Mouse (Mus musculus) limb, embryonic 10.5 days (tissue): ENCODE measurements around the gene Asic2. TPM values are rescaled to one million over a fixed set of nuclear protein-coding genes. Genes with fewer than 3 reads are reported as not detected.
A peak's percentile ranks its signal among the peaks of the same experiment; 100 is the strongest.

ENCODE experiments used
- DNase-seq: peaks from one replicate; pipeline ENCODE4 v3.0.0-alpha.2; 2017; ENCODE audit warnings: low spot score
- H3K27ac ChIP-seq: fragments of 300-500 bp; sonication (generic); 2 replicates; pipeline ENCODE4 v1.5.1; 2016; ENCODE audit warnings: mild to moderate bottlenecking
- H3K27me3 ChIP-seq: fragments of 300-500 bp; sonication (generic); 2 replicates; pipeline ENCODE4 v1.6.1; 2016; ENCODE audit warnings: low read depth, mild to moderate bottlenecking; ENCODE audit not compliant: poor library complexity, severe bottlenecking
- H3K36me3 ChIP-seq: fragments of 300-500 bp; sonication (generic); 2 replicates; pipeline ENCODE4 v1.6.1; 2016; ENCODE audit warnings: mild to moderate bottlenecking, moderate library complexity
- H3K4me1 ChIP-seq: fragments of 300-500 bp; sonication (generic); 2 replicates; pipeline ENCODE4 v1.6.1; 2016
- H3K4me3 ChIP-seq: fragments of 300-500 bp; sonication (generic); 2 replicates; pipeline ENCODE4 v1.5.1; 2016; ENCODE audit warnings: mild to moderate bottlenecking, moderate library complexity
- H3K9me3 ChIP-seq: fragments of 300-500 bp; sonication (generic); replicated peaks from 2 replicates; pipeline ENCODE4 v1.6.1; 2016; ENCODE audit warnings: mild to moderate bottlenecking
- WGBS: fragments of 180-500 bp; shearing (Covaris S2); methylation state at CpG from one replicate; pipeline ENCODE4 v1.1.7; 2016; 5-methylcytosine and 5-hydroxymethylcytosine counted together
- polyA plus RNA-seq: library from polyadenylated mRNA; unstranded; fragments of >200 nt; fragmentation: Nextera tagmentation; extraction: Ambion mirVana; gene quantifications from 2 replicates; pipeline ENCODE4 v1.2.1, GENCODE M21; 2016

The Asic2 gene
- polyA plus RNA-seq, 1 experiment from 2014 or later: 1.1 TPM

DNA sequence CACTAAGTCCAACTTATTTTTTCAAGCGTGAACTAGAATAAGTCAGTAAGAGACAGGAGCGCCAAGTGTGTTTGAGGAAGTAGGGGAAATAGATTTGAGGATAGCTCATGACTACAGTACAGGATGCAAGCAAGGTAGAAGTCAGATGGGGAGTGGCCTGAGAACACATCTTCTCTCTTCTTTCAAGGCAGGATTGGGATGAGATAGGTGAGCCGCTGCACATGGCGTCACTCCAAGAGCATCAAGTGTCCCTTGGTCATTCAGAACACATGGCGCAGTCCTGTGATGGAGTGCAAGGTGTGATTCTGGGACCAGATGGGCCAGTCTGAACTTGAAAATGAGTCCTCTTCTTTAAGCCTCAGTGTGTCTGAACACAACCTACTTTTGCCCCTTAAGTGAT, 366.5 kb downstream of the Asic2 start:
- H3K27ac ChIP-seq: no peak overlapping the region
- no peaks in the 10 kb centered on the region for H3K4me1 ChIP-seq
- no peaks in the 10 kb centered on the region for H3K36me3 ChIP-seq
- WGBS: 97% methylated on average over 5 of the region's 5 CpGs
- DNase-seq: no peak
- H3K27me3 ChIP-seq: no peaks in the 10 kb centered on the region
- H3K4me3 ChIP-seq: no peak overlapping the region
- H3K9me3 ChIP-seq: no peaks in the 10 kb centered on the region

DNA sequence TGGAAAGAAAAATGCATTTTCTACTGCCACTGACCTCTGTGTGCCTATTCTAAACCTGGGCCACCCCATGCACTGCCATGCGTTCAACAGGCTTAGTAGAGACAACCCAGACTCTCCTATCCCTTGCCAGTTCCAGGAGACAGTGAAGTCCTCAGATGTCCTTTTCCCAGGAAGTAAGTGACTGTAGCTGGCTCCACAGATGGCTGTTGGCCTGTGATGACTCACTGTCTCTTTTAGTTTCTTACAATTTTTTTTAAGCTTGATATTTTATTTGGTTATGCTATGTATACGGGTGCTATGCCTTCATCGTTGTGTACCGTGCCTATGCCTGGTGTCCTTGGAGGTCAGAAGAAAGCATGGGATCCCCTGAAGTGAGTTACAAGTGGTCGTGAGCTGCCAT, 370.7 kb downstream of the Asic2 start:
- H3K4me1 ChIP-seq: no peaks in the 10 kb centered on the region
- no peaks in the 10 kb centered on the region for H3K36me3 ChIP-seq
- H3K27me3 ChIP-seq: no peaks in the 10 kb centered on the region
- no peaks in the 10 kb centered on the region for H3K9me3 ChIP-seq
- no peak overlapping the region for H3K27ac ChIP-seq
- no peak for DNase-seq
- H3K4me3 ChIP-seq: no peak overlapping the region
- WGBS: 92% methylated on average over 5 of the region's 5 CpGs

DNA sequence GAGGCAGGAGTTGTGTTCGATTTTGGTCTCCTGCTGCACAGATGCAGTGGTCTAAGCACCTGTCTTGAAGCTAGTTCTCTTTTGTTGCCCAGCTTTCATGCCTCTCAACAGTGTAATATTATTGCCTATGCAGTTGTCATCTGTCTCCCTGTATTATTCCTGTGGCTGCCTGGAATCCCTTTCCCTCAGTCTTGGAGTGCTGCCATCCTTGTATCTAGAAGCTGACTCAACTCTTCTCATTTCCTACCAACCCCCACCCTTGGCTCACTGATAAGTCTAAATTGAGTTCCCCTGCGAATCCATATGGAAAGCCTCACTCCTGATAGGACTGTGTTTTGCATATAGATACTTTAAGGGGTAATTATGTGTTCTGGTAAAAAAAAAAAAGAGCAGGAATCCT, 373.0 kb downstream of the Asic2 start:
- Histone ChIP-seq H3K27me3 (no peaks in the 10 kb centered on the region), H3K36me3 (no peaks in the 10 kb centered on the region), H3K4me3 (no peak overlapping the region), H3K9me3 (no peaks in the 10 kb centered on the region), H3K4me1 (no peaks in the 10 kb centered on the region), H3K27ac (no peak overlapping the region)
- no peak for DNase-seq
- 70% methylated on average over 2 of the region's 2 CpGs for WGBS

DNA sequence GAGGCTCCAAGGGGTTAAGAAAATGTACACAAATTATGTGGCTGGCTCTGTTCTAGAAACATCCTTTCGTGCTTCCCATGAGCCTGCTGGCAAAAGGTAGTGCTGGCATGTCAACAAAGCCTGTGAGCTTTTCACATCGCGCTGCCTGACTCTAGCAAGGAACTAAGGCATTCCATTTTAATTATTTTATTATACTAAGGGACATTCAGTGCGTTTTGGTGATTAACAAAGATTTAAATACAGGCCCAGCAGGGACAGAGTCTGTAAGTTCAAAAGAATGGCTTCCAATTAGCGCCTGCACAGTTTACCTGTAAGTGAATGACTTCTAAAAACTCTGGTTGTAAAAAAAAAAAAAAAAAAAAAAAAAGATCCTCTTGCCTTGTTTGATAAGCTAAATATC, 375.5 kb downstream of the Asic2 start:
- 41% methylated on average over 5 of the region's 5 CpGs for WGBS
- Histone ChIP-seq H3K9me3 (no peaks in the 10 kb centered on the region), H3K4me1 (no peaks in the 10 kb centered on the region), H3K27ac (no peak overlapping the region), H3K4me3 (no peak overlapping the region), H3K27me3 (no peaks in the 10 kb centered on the region), H3K36me3 (no peaks in the 10 kb centered on the region)
- DNase-seq: no peak

DNA sequence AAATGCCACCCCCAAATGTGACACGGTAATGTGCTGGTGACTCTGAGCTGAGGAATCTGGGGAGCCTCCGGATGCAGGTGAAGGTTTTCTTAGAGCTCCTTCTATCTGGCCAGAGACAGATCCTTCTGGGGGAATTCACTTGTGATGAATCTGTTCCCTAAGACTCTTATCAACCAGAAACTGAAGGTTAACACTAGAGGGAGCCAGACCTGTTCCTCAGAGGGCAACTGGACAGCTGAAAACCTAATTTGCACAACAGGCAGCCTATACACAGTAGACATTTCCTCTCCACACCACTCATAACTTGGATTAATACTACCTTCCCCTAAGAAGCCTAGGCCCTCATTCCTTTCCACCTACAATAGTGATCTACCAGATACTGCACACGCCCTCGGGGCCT, 377.3 kb downstream of the Asic2 start:
- no peak for DNase-seq
- Histone ChIP-seq H3K36me3 (no peaks in the 10 kb centered on the region), H3K27ac (no peak overlapping the region), H3K27me3 (no peaks in the 10 kb centered on the region), H3K4me3 (no peak overlapping the region), H3K9me3 (no peaks in the 10 kb centered on the region), H3K4me1 (peaks cover 2% of the 10 kb centered on the region; the same call in 1 of the 2 replicates)
- WGBS: 83% methylated on average over 4 of the region's 4 CpGs

DNA sequence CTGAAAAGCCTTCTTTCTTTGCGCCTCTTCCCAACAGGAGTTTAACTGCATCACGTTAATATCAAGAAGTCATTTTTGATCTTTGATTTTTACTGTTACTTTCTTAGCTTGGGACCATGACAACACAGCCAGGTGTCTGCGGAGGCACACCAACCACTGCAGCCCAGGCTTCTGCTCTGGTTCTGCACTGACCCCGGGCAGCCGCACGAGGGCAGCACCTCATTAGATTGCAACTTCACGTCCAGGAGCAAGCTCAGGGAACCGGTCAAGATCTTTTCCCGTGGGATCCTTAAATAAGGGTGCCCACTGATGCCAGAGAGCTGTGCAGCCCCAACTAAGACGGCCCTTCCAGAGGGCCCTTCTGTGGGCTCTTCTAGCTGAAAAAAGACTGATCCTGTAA, 379.6 kb downstream of the Asic2 start:
- Histone ChIP-seq H3K36me3 (no peaks in the 10 kb centered on the region), H3K4me3 (no peak overlapping the region), H3K4me1 (peaks cover 2% of the 10 kb centered on the region; the same call in 1 of the 2 replicates), H3K27me3 (no peaks in the 10 kb centered on the region), H3K27ac (no peak overlapping the region), H3K9me3 (no peaks in the 10 kb centered on the region)
- WGBS: 11% methylated on average over 10 of the region's 10 CpGs
- peak; percentile 77 for DNase-seq

DNA sequence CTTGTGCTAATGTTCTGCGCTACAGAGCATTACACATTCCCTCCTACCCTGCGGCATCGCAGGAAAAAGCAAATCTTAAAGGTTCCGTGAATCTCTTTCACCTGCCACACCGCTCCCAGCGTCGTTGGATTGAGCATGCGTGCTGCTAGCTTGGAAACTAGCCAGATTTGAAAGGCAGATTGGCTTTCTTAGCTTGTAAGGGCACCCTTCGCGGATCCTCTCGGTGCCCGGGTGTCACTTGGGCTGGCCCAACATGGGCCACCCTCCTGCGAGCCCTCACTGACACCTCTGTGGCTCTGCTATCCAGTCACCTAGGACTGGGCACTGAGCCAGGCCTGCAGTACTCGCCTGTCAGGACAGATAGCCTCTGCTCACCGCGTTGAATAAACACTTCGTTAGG, 380.3 kb downstream of the Asic2 start:
- 78% methylated on average over 17 of the region's 17 CpGs for WGBS
- no peaks in the 10 kb centered on the region for H3K36me3 ChIP-seq
- no peaks in the 10 kb centered on the region for H3K27me3 ChIP-seq
- peaks cover 2% of the 10 kb centered on the region; the same call in 1 of the 2 replicates for H3K4me1 ChIP-seq
- DNase-seq: no peak
- no peaks in the 10 kb centered on the region for H3K9me3 ChIP-seq
- H3K4me3 ChIP-seq: no peak overlapping the region
- no peak overlapping the region for H3K27ac ChIP-seq

DNA sequence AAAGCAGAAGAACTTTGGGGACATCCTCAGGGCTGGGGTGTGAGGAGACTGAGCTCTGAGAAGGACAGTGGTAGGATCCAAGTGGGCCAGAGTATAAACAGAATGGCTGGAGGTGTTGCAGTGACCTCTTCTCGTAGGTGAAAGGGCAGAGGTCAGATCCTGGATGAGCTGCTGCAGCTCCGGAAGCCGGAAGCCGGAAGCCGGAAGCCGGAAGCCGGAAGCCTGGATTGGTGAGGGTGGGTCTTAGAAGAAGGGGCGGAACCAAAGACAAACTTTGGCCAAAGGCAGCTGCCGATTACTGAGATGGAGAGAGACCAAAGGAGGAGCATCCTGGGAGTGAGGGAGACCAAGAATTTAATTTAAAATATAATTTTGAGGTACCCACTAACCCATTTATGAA, 381.1 kb downstream of the Asic2 start:
- Histone ChIP-seq H3K9me3 (no peaks in the 10 kb centered on the region), H3K4me3 (no peak overlapping the region), H3K27ac (no peak overlapping the region), H3K36me3 (no peaks in the 10 kb centered on the region), H3K27me3 (no peaks in the 10 kb centered on the region), H3K4me1 (peaks cover 2% of the 10 kb centered on the region; the same call in 1 of the 2 replicates)
- 70% methylated on average over 9 of the region's 9 CpGs for WGBS
- no peak for DNase-seq

DNA sequence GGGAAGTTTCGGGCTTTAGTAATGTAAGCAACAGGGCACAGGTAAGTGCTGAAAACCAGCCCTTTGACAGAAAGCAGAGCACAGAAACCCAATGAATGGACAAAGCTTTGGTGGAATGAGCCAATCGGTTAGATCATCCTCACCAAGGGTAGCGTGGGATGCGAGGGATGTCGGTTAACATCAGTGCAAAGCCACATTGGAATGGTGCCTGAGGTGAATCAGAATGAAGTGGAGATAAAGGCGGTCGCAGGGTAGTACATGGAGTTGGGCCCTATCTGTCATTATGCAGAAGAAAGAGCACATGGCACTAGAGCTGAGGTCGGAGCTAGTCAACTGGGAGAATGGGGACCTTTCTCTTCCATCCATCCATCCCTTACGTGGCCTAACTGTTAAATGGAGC, 383.8 kb downstream of the Asic2 start:
- DNase-seq: no peak
- no peaks in the 10 kb centered on the region for H3K9me3 ChIP-seq
- WGBS: 92% methylated on average over 9 of the region's 9 CpGs
- no peak overlapping the region for H3K4me3 ChIP-seq
- H3K27me3 ChIP-seq: no peaks in the 10 kb centered on the region
- H3K4me1 ChIP-seq: peaks cover 2% of the 10 kb centered on the region; the same call in 1 of the 2 replicates
- no peaks in the 10 kb centered on the region for H3K36me3 ChIP-seq
- H3K27ac ChIP-seq: no peak overlapping the region

DNA sequence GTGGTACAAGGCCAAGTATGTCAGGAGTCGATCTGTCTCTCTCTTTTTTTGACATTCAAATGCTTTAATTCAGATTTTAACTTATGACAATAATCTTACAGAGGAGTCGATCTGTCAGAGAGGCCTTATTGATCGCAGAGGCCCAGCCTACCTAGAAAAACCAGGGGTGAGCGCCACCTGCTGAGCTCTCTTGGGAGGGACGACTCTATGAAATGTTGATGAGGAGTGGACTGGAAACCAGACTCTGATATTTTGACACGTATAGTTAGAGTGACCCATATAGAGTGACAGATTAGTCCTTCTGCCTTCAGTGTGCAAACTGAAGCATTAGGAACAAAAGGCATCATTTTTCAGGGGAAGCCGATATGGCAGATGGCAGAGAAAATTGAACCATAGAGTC, 385.1 kb downstream of the Asic2 start:
- H3K9me3 ChIP-seq: no peaks in the 10 kb centered on the region
- H3K4me1 ChIP-seq: peaks cover 2% of the 10 kb centered on the region; the same call in 1 of the 2 replicates
- no peak overlapping the region for H3K27ac ChIP-seq
- DNase-seq: no peak
- 78% methylated on average over 7 of the region's 7 CpGs for WGBS
- no peak overlapping the region for H3K4me3 ChIP-seq
- no peaks in the 10 kb centered on the region for H3K36me3 ChIP-seq
- H3K27me3 ChIP-seq: no peaks in the 10 kb centered on the region

DNA sequence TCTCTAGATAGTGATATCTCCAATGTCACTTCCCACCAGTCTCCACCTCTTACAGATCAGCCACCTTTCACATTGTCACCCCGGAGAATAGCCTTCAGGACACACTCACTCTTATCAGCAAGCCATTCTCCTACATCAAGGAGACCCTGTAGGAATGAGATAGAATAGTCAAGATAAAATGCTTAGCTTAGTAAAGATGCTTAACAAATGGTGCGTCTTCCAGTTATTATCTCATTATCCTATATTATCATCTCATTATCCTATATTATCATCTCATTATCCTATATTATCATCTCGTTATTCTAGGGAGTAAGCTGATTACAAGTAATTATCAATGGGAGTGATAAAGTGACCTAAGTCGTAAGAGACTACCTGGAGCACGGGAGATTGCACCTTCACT, 386.1 kb downstream of the Asic2 start:
- no peak overlapping the region for H3K27ac ChIP-seq
- WGBS: 86% methylated on average over 5 of the region's 5 CpGs
- H3K36me3 ChIP-seq: no peaks in the 10 kb centered on the region
- no peak overlapping the region for H3K4me3 ChIP-seq
- H3K4me1 ChIP-seq: peaks cover 2% of the 10 kb centered on the region; the same call in 1 of the 2 replicates
- no peak for DNase-seq
- no peaks in the 10 kb centered on the region for H3K27me3 ChIP-seq
- H3K9me3 ChIP-seq: no peaks in the 10 kb centered on the region

DNA sequence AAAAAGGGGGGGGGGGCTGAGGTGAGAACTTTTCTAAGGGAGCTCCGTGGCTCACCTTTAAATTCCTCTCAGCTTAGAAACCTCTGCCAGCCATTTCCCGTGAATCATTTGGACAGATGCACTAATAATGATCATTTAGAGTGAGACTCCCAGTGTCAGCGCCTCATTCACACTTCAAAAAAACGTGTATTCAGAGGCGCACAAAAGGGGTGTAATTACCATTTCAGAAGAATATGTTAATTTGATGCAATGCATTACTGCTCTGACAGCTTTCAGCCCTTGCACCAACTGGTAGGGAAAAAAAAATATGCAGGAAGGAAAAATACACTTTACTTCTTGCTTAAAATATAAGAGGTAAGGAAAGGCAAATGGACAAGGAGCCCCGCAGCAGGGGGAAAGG, 388.5 kb downstream of the Asic2 start:
- no peak overlapping the region for H3K27ac ChIP-seq
- H3K36me3 ChIP-seq: no peaks in the 10 kb centered on the region
- no peaks in the 10 kb centered on the region for H3K27me3 ChIP-seq
- no peak for DNase-seq
- 29% methylated on average over 6 of the region's 6 CpGs for WGBS
- H3K9me3 ChIP-seq: no peaks in the 10 kb centered on the region
- no peak overlapping the region for H3K4me3 ChIP-seq
- no peaks in the 10 kb centered on the region for H3K4me1 ChIP-seq

DNA sequence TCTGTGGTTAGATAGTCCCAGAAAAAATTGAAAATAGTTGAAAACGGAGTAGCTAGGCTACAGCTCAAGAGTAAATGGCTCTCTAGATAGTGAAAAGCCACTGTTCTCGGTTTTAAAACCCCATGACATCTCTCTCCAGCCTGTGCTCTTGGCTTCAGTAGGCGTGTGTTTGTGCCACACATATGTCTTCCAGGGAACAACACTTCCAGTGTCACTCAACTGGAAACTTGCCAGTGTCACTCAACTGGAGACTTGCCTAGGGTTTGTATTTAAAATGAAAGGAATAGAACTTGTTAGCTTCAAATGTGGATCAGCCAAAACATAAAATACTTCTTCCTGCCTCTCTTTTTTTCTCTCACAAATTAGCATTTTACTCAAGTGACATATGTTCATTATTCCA, 397.9 kb downstream of the Asic2 start:
- no peaks in the 10 kb centered on the region for H3K36me3 ChIP-seq
- no peak for DNase-seq
- H3K27me3 ChIP-seq: no peaks in the 10 kb centered on the region
- no peaks in the 10 kb centered on the region for H3K9me3 ChIP-seq
- H3K4me1 ChIP-seq: no peaks in the 10 kb centered on the region
- WGBS: 79% methylated on average over 3 of the region's 3 CpGs
- H3K4me3 ChIP-seq: no peak overlapping the region
- no peak overlapping the region for H3K27ac ChIP-seq

DNA sequence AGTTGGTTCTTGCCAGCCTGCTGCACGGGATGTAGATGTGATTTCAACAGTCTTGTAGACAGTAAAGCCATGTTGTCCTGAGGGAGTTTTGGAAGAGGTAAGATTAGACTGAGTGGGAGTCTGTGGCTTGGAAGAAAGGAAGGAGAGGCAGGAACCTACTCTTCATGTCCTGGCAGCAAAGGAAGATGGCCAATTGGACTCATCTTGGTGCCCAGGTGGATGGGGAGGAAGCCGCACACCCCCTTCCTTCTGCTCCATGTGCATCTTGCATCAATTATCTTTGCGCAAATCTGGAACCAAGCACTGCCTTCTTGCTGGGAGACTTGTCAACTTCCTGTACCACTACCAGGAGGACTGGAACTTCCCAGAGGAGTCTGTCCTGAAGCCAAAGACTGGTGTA, 403.4 kb downstream of the Asic2 start:
- no peaks in the 10 kb centered on the region for H3K9me3 ChIP-seq
- no peaks in the 10 kb centered on the region for H3K27me3 ChIP-seq
- no peaks in the 10 kb centered on the region for H3K36me3 ChIP-seq
- 85% methylated on average over 3 of the region's 3 CpGs for WGBS
- H3K4me1 ChIP-seq: no peaks in the 10 kb centered on the region
- no peak overlapping the region for H3K4me3 ChIP-seq
- no peak for DNase-seq
- no peak overlapping the region for H3K27ac ChIP-seq
